Mouse (Mus musculus): ENCODE results near the gene Syngr3.

- TF ChIP-seq CTCF (IDR thresholded peaks at IDR 0.05; ENCODE audit: low read depth, low read length) = no peak
- TF ChIP-seq TAL1 (conservative IDR thresholded peaks at IDR 0.05; ENCODE audit: low read depth, low read length) = no peak
- no peak for TF ChIP-seq GATA1 (IDR thresholded peaks at IDR 0.05; ENCODE audit: borderline replicate concordance, low read length)
- TF ChIP-seq POLR2AphosphoS5 (IDR thresholded peaks at IDR 0.05; ENCODE audit: insufficient replicate concordance, low read depth, low read length) = no peak
These were observed at the start of gene Syngr3 for GRCm38 (mm10) chr17:24689251-24690081.

All from G1E (cell line).